Mouse (Mus musculus): ENCODE measurements at regions not wholly inside any gene's neighbourhood (a gene's known extent, or its start where the extent isn't known, plus 50 kb on each side); places are given as distances from the start of the nearest gene placed in this dataset.

DNA sequence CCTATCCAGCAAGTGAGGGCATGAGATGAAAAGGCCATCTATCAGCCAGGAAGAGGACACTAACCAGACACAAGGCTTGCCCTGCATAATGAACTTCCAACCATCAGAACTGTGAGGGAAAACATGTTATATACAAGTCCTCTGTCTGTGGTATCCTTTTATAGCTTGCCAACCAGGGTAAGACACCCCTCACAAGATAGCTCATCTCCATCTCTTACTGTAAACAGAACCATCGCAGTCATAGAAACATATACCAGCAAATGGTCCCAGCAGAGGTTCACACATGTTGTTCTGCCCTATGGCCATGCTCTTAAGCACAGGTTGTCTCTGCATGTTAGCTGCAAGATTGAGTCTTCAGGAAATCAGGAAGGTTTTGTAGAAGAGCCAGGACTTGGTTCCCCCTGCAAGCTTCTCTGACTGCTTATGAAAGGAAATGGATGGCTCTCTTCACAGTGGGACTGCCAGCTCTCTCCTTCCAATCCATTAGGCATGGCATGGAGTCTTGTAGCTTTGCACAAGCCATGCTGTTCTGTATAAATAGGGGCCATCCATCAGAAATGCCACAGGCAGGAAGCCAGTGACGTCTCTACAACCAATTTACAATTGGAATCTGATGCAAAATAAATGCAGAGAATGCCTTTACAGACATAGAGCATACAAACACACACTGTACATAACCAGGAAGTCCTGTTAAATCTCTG, 1514.0 kb upstream of the Lrrc6 start:
- H3K4me1 ChIP-seq (ENCODE audit: control insufficient read depth, insufficient read depth, low read length) = no peaks in the 10 kb centered on the region
- TF ChIP-seq CTCF (IDR thresholded peaks at IDR 0.05; ENCODE audit: insufficient read depth, low read depth, low read length) (no peak), POLR2A (IDR thresholded peaks at IDR 0.05; ENCODE audit: insufficient read depth, low read depth, low read length) (no peak)
- WGBS = 81% methylated on average over 2 of the region's 2 CpGs

DNA sequence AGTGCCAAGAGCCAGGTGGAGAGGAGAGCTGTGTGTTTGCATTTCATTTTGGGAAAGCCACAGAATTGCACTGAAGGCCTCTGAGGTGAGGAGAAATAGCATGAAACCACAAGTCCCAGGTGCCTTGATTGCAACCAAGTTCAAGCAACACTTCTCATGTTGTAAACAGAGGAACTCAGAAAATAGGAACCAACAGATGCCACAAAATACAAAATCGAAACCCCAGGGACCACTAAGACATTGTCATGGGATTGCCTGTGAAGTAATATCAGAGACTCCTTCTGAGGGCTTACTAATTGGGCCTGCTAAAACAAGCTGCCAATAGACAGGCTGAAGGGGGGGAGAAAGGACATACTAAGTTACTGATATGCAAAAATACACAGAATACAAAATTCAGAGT, 1510.5 kb upstream of the Lrrc6 start:
- no peak for TF ChIP-seq CTCF (IDR thresholded peaks at IDR 0.05; ENCODE audit: insufficient read depth, low read depth, low read length)
- no peak for TF ChIP-seq POLR2A (IDR thresholded peaks at IDR 0.05; ENCODE audit: insufficient read depth, low read depth, low read length)
- Histone ChIP-seq H3K4me1 (ENCODE audit: control insufficient read depth, insufficient read depth, low read length) (no peaks in the 10 kb centered on the region), H3K4me3 (ENCODE audit: insufficient read depth, low read depth, low read length) (no peak overlapping the region), H3K27ac (ENCODE audit: insufficient read depth, low read depth, low read length) (no peak overlapping the region)
- WGBS = 89% methylated on average over 1 of the region's 1 CpGs

More for the DNA sequence above, 1514.0 kb upstream of the Lrrc6 start:
- Histone ChIP-seq H3K27ac (ENCODE audit: insufficient read depth, low read depth, low read length) (no peak overlapping the region), H3K4me3 (ENCODE audit: insufficient read depth, low read depth, low read length) (no peak overlapping the region)

DNA sequence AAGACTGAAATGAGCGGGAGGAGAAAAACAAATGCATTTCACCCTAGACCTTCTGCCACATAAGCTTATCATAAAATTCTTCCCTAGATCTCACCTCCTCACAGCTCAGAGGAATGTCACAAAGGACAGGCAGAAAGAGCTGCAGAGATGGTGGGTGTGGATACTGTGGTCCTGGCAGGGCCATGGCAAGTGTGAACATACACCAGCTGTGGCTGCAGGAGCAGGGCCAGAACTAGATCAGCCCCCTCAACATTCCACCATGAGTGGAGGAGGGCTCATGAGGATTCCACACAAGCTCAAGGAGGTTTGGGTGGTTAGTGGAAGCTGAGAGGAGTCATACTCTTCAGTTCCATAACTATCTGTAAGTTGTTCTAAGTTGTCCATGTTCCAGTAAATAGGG, 1509.5 kb upstream of the Lrrc6 start:
- 90% methylated on average over 1 of the region's 1 CpGs for whole genome bisulfite sequencing
- Histone ChIP-seq H3K4me1 (ENCODE audit: control insufficient read depth, insufficient read depth, low read length) (no peaks in the 10 kb centered on the region), H3K4me3 (ENCODE audit: insufficient read depth, low read depth, low read length) (no peak overlapping the region), H3K27ac (ENCODE audit: insufficient read depth, low read depth, low read length) (no peak overlapping the region)
- TF ChIP-seq POLR2A (IDR thresholded peaks at IDR 0.05; ENCODE audit: insufficient read depth, low read depth, low read length) = no peak

DNA sequence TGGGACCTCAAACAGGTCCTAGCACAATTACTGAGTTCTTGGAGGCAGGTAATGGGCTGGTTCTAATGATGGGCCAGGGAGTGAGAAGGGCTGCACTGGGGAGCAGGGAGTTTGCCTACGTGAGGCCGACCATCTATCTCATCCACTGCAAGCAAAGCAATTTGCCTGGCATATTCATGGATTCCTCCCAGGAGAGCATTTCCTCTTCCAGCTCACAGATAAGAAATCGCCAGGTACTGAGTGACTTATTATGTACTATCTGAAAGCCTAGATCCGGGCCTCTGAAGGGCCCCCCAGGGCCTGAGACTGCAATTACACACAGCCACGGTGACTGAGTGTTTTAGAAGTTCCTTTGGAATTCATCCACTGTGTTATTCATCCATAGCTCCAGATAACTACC, 1504.1 kb upstream of the Lrrc6 start:
- Histone ChIP-seq H3K27ac (ENCODE audit: insufficient read depth, low read depth, low read length) (no peak overlapping the region), H3K4me1 (ENCODE audit: control insufficient read depth, insufficient read depth, low read length) (no peaks in the 10 kb centered on the region), H3K4me3 (ENCODE audit: insufficient read depth, low read depth, low read length) (no peak overlapping the region)
- TF ChIP-seq CTCF (IDR thresholded peaks at IDR 0.05; ENCODE audit: insufficient read depth, low read depth, low read length) = no peak
- TF ChIP-seq POLR2A (IDR thresholded peaks at IDR 0.05; ENCODE audit: insufficient read depth, low read depth, low read length) = no peak
- WGBS = 85% methylated on average over 5 of the region's 5 CpGs

DNA sequence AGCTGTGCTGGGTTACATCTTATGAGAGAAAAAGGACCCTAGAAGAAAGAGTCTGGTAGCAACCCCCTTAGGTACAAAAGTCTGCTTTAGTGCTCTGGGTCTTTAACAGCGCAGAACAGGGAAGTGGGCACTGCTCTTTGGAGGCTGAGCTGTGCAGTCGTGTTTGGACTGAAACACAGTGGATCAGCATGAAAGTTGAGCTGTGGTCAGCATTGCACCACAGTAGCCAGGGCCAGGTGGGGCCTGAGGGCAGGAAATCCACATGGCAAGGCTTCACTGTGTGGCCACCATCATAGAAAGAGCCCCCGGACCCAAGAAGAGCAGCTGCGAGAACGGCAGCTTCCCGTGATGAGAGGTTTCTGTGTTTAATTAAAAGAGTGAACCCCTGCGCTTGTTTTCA, 1495.8 kb upstream of the Lrrc6 start:
- TF ChIP-seq CTCF (IDR thresholded peaks at IDR 0.05; ENCODE audit: insufficient read depth, low read depth, low read length) = no peak
- TF ChIP-seq POLR2A (IDR thresholded peaks at IDR 0.05; ENCODE audit: insufficient read depth, low read depth, low read length) = no peak
- Histone ChIP-seq H3K4me3 (ENCODE audit: insufficient read depth, low read depth, low read length) (no peak overlapping the region), H3K4me1 (ENCODE audit: control insufficient read depth, insufficient read depth, low read length) (peaks cover 8% of the 10 kb centered on the region; the same call in 1 of the 2 replicates), H3K27ac (ENCODE audit: insufficient read depth, low read depth, low read length) (no peak overlapping the region)
- 37% methylated on average over 7 of the region's 7 CpGs for WGBS

DNA sequence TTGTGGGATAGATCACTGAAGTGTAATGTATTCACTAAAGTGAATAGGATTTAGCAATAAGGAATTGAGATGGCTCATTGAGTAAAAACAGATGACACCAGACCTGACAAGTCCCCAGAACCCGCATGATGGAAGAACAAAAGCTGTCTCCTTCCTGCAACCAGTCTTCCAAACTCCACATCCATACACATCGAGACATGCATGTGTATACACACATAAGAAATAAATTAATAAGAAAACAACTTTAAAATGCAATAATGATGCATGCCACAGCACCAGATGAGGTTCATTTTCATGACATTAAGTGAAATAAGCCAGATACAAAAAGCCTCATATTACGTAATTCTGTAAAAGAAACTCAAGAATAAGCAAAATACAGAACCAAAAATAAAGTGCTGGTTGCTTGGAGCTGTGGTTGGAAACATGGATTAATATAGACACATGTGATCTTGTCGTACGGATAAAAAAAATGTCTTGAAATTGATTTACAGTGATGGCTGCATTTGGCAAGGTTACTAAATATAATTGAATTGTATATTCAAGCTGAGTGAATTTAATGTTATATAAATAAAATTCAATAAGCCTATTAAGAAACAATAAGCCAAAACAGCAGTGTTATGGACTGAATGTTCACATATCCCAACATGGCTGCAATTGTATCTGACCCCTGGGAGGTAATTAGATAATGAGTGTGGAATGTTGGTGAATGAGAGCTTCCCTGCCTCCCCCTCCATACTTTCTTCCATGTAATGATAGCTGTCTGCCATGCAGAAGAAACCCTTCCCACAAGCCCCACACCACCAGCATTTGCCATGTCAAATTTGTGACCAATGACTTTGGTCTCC, 1488.9 kb upstream of the Lrrc6 start:
- no peak overlapping the region for H3K27ac ChIP-seq (ENCODE audit: insufficient read depth, low read depth, low read length)
- no peak overlapping the region for H3K4me3 ChIP-seq (ENCODE audit: insufficient read depth, low read depth, low read length)
- no peak for TF ChIP-seq POLR2A (IDR thresholded peaks at IDR 0.05; ENCODE audit: insufficient read depth, low read depth, low read length)
- no peak for TF ChIP-seq CTCF (IDR thresholded peaks at IDR 0.05; ENCODE audit: insufficient read depth, low read depth, low read length)
- WGBS = 93% methylated on average over 5 of the region's 5 CpGs
- no peaks in the 10 kb centered on the region for H3K4me1 ChIP-seq (ENCODE audit: control insufficient read depth, insufficient read depth, low read length)

DNA sequence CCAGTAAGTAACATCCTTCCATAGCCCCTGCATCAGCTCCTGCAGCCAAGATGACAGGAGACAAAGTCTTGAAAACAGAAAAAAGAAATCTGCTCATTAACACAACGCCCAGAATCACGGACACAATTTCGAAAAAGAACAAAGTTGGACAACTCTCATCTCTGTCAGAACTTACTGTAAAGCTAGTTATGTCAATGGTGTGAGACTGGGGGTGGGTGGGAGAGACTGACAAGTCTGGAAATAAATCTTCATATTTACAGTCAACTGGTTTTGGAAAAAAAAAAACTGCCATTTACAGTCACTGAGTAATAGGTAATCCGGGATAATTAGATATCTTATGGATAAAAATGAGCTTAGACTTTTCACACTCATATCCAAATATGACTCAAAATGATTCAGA, 1487.2 kb upstream of the Lrrc6 start:
- no peak overlapping the region for H3K4me3 ChIP-seq (ENCODE audit: insufficient read depth, low read depth, low read length)
- TF ChIP-seq CTCF (IDR thresholded peaks at IDR 0.05; ENCODE audit: insufficient read depth, low read depth, low read length) (no peak), POLR2A (IDR thresholded peaks at IDR 0.05; ENCODE audit: insufficient read depth, low read depth, low read length) (no peak)
- WGBS = 96% methylated on average over 4 of the region's 4 CpGs
- H3K27ac ChIP-seq (ENCODE audit: insufficient read depth, low read depth, low read length) = no peak overlapping the region
- H3K4me1 ChIP-seq (ENCODE audit: control insufficient read depth, insufficient read depth, low read length) = no peaks in the 10 kb centered on the region

DNA sequence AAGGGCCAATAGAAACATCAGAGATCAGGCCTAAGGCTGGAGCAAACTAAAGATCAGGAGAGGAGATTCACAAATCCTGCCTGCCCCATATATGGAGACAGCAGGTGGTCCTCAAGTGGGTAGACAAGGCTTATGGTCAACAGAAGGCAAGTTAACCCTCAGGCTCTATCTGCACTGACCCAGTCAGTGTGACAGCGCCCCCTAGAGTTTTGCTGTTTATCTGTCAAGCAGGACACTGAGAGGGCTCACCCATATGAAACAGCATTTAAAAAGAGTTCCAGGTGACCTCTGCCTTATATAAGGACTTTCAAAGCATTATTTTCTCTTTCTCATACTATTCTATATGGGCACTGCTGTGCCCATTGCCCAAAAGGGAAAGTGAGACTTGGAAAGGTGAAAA, 1482.5 kb upstream of the Lrrc6 start:
- no peak overlapping the region for H3K27ac ChIP-seq (ENCODE audit: insufficient read depth, low read depth, low read length)
- H3K4me3 ChIP-seq (ENCODE audit: insufficient read depth, low read depth, low read length) = no peak overlapping the region
- 34% methylated on average over 1 of the region's 1 CpGs for WGBS
- TF ChIP-seq POLR2A (IDR thresholded peaks at IDR 0.05; ENCODE audit: insufficient read depth, low read depth, low read length) (no peak), CTCF (IDR thresholded peaks at IDR 0.05; ENCODE audit: insufficient read depth, low read depth, low read length) (no peak)
- H3K4me1 ChIP-seq (ENCODE audit: control insufficient read depth, insufficient read depth, low read length) = no peaks in the 10 kb centered on the region

DNA sequence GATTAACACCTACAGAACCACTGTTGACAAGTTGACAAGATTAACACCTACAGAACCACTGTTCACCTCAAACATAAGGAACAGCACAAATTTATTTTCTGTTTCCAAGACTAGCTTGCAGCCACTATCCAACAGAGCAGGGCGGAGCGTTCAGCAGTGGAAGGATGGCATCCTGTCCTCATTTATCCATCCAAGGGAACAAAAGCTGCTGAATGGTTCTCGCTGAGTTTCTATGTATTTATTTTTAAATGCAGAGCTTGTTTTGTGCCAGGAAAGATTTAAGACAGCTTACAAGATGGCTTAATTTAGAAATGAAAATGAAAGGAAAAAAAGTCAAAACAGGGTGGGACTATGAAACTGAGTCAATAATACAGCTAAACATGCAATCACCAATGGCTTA, 1481.2 kb upstream of the Lrrc6 start:
- TF ChIP-seq CTCF (IDR thresholded peaks at IDR 0.05; ENCODE audit: insufficient read depth, low read depth, low read length) (no peak), POLR2A (IDR thresholded peaks at IDR 0.05; ENCODE audit: insufficient read depth, low read depth, low read length) (no peak)
- Histone ChIP-seq H3K4me1 (ENCODE audit: control insufficient read depth, insufficient read depth, low read length) (no peaks in the 10 kb centered on the region), H3K4me3 (ENCODE audit: insufficient read depth, low read depth, low read length) (no peak overlapping the region), H3K27ac (ENCODE audit: insufficient read depth, low read depth, low read length) (no peak overlapping the region)
- 63% methylated on average over 3 of the region's 3 CpGs for WGBS
